Mouse (Mus musculus) kidney, adult 18-20 months (tissue): ENCODE data around the gene Sult2a4.
"Not testable (repeated sequence)": the region's sequence is repeated elsewhere in the genome, so short reads cannot be mapped to it uniquely, and the experiment has no call there.

Source experiments
- DNase-seq: peaks from one replicate; pipeline ENCODE4 v3.0.0; 2021

Gene Sult2a4

DNA sequence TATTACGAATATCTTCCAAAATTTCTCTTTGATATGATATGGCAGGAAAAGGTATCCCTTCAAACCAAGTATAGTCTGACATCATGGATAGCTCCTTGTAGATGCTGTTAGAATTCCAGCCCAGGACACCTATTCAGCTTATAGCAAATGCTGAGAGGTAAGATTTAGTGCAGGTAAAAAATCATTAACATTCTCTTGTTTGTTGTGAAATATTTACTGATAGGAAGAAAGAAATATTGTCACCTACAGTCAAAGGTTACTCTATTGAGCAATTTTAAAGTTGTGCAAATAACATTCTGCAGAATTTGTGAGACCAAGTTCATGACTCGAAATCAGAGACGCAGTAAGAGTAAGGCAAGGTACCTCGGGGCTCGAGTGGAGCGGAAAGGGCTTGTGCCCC is at the start of gene Sult2a4:
TSS of gene Sult2a4 (minus strand) at position 101 of the 400 bp plus-strand sequence.
- not testable (repeated sequence) for DNase-seq

DNA sequence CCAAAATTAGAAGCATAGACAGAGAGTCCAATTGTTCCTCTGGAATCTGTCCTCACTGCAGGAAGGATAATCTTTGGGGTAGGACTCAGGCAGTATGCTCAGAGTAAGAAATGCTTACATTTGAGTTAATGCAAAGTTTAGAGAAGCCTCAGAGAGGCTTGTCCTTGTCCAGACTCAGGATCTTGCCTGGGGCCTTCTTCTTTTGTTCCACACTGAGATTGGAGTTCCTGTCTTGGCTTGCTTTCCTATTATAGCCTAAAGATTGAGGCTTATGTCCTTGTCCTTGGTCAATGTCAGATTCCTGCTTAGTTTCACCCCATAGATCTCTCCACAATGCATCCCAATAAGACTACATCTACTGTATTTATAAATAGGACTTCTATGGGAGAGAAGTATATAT is 41.4 kb upstream of the Sult2a4 start:
- DNase-seq = not testable (repeated sequence)

DNA sequence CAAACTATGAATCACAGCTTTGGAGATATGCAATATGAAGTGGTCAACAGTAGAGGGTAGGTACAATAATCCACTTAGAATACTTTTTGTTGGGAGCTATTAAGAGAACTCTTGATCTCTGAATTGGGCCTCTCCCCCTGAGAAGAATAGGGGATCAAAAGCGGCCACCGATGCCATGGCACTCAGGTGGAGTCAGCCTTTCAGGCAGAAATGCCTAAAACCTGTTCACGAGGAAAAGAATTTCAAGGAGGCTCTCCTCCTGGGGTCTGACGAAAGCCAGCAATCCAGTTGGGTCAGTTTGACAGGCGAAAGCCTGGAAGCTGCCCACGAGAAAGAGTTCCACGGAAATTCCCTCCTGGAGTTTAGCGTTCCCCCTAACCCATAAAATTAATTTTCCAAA is 23.7 kb upstream of the Sult2a4 start:
- DNase-seq = no peak

DNA sequence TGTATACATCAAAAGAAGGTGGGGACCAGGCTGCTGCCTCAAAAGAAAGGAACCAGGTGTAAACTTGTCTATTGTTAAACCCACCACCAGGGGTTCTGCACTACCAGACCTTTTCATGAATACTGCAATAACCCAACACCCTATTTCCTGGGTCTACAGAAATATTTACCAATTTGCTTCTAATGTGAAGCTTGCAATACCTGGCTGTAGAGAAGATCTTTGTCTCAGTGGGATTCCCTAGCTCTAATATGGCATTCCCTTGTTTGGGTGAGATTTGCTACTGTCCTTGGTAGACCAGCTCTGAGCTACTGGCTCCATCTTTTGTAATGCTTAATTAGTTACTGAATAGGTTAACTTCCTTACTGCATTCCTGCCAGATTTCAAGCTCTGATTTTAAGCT is 21.3 kb upstream of the Sult2a4 start:
- not testable (repeated sequence) for DNase-seq
